Mouse (Mus musculus) MEL (cell line): Measurements from ENCODE around the gene Usp15.

Source experiments
- CHD2 ChIP-seq: IDR thresholded peaks from 2 replicates; pipeline ENCODE4 v1.6.1; 2011; ENCODE audit warnings: low read length, improper control_type of control experiment
- CTCF ChIP-seq, 3 experiments: IDR thresholded peaks in 2 of 3; conservative IDR thresholded peaks in 1 of 3; 2 replicates each; pipeline ENCODE4 v1.5.1; 2011 to 2012; ENCODE audit warnings: low read length in 3 of 3, low read depth in 2 of 3, mild to moderate bottlenecking in 2 of 3, improper control_type of control experiment in 1 of 3, inconsistent platforms in 1 of 3, mixed read lengths in 1 of 3, moderate library complexity in 1 of 3; ENCODE audit not compliant: control insufficient read depth in 1 of 3, insufficient read depth in 1 of 3, poor library complexity in 1 of 3, severe bottlenecking in 1 of 3
- E2F4 ChIP-seq: IDR thresholded peaks from 2 replicates; pipeline ENCODE4 v1.6.1; 2011; ENCODE audit warnings: low read depth, low read length, improper control_type of control experiment, borderline replicate concordance
- EP300 ChIP-seq, 2 experiments: IDR thresholded peaks; 2 replicates each; pipeline ENCODE4 v1.6.1; 2011; ENCODE audit warnings: improper control_type of control experiment in 2 of 2, low read length in 2 of 2, low read depth in 1 of 2, mild to moderate bottlenecking in 1 of 2
- ETS1 ChIP-seq: IDR thresholded peaks from 2 replicates; pipeline ENCODE4 v1.6.1; 2012; ENCODE audit warnings: low read depth, mild to moderate bottlenecking, inconsistent platforms, low read length, improper control_type of control experiment, moderate library complexity
- GATA1 ChIP-seq: IDR thresholded peaks from 2 replicates; pipeline ENCODE4 v1.6.1; 2011; ENCODE audit warnings: low read depth, low read length, improper control_type of control experiment
- MAFK ChIP-seq: IDR thresholded peaks from 2 replicates; pipeline ENCODE4 v1.6.1; 2011; ENCODE audit warnings: low read depth, mild to moderate bottlenecking, low read length, improper control_type of control experiment, borderline replicate concordance
- POLR2A ChIP-seq, 2 experiments: IDR thresholded peaks; 2 replicates each; pipeline ENCODE4 v1.6.1; 2011 to 2012; ENCODE audit warnings: low read length in 2 of 2, mild to moderate bottlenecking in 2 of 2, control low read depth in 1 of 2, improper control_type of control experiment in 1 of 2, low read depth in 1 of 2, moderate library complexity in 1 of 2; ENCODE audit not compliant: control insufficient read depth in 1 of 2, insufficient read depth in 1 of 2, poor library complexity in 1 of 2
- POLR2AphosphoS5 ChIP-seq: IDR thresholded peaks from 2 replicates; pipeline ENCODE4 v1.6.1; 2012; ENCODE audit warnings: low read depth, borderline replicate concordance, mild to moderate bottlenecking, inconsistent platforms, low read length, moderate library complexity, mixed read lengths
- RCOR1 ChIP-seq: IDR thresholded peaks from 2 replicates; pipeline ENCODE4 v1.6.1; 2012; ENCODE audit warnings: low read depth, mild to moderate bottlenecking, inconsistent platforms, low read length, improper control_type of control experiment
- SIN3A ChIP-seq: IDR thresholded peaks from 2 replicates; pipeline ENCODE4 v1.6.1; 2012; ENCODE audit warnings: low read length, improper control_type of control experiment, inconsistent platforms
- UBTF ChIP-seq: IDR thresholded peaks from 2 replicates; pipeline ENCODE4 v1.6.1; 2012; ENCODE audit warnings: low read depth, mild to moderate bottlenecking, inconsistent platforms, low read length, improper control_type of control experiment, moderate library complexity, borderline replicate concordance; ENCODE audit not compliant: insufficient read depth
- ZC3H11A ChIP-seq: IDR thresholded peaks from 2 replicates; pipeline ENCODE4 v1.6.1; 2012; ENCODE audit warnings: low read depth, mild to moderate bottlenecking, inconsistent platforms, low read length, improper control_type of control experiment
- ZKSCAN1 ChIP-seq: IDR thresholded peaks from 2 replicates; pipeline ENCODE4 v1.6.1; 2012; ENCODE audit warnings: low read depth, mild to moderate bottlenecking, inconsistent platforms, low read length, improper control_type of control experiment, moderate library complexity

- TF ChIP-seq ZKSCAN1 = no peak
- no peak for TF ChIP-seq E2F4
- no peak for TF ChIP-seq ETS1
- TF ChIP-seq MAFK = no peak
- TF ChIP-seq RCOR1 = no peak
- no peak for TF ChIP-seq ZC3H11A
- no peak for TF ChIP-seq POLR2A (IDR thresholded peaks at IDR 0.05; ENCODE audit: control insufficient read depth in 1 of 2, insufficient read depth in 1 of 2, low read depth in 1 of 2, low read length in 2 of 2, poor library complexity in 1 of 2)
- no peak for TF ChIP-seq CTCF (IDR thresholded peaks at IDR 0.05 in 2 of 3, conservative IDR thresholded peaks at IDR 0.05 in 1 of 3; ENCODE audit: control insufficient read depth in 1 of 3, insufficient read depth in 1 of 3, low read depth in 2 of 3, low read length in 3 of 3, poor library complexity in 1 of 3, severe bottlenecking in 1 of 3)
- TF ChIP-seq EP300 (IDR thresholded peaks at IDR 0.05; ENCODE audit: low read depth in 1 of 2, low read length in 2 of 2) = no peak
- TF ChIP-seq UBTF = no peak
- no peak for TF ChIP-seq CHD2
- no peak for TF ChIP-seq SIN3A
- TF ChIP-seq POLR2AphosphoS5 = no peak
- TF ChIP-seq GATA1 = no peak
Observed at GRCm38 (mm10) chr10:123156392-123156791, 40.4 kb downstream of the Usp15 start.
